Mouse (Mus musculus): ENCODE measurements around the gene Ensa.
"Not testable (repeated sequence)": the region's sequence is repeated elsewhere in the genome, so short reads cannot be mapped to it uniquely, and the experiment has no call there.

The Ensa gene

DNA sequence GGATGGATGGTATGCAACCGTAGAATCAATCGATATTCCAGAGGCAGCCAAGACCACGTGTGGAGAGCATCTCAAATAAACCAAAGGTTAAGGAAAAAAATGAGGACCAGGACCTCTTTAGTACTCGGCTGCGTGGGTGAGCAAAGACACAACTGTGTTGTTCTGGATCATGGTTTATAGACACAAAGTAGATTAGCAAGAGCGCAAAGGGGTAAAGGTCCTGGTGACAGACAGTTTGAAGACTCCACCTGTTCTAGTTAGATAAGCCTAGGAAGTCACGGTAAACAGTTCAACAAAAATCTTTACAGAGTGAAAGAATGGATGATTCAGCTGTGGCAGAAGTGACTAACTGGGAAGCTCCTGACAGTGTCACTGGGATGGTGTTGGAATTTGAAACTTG lies 18.3 kb downstream of the Ensa start:
- no peak for DNase-seq (ENCODE audit: low read depth, low spot score)

DNA sequence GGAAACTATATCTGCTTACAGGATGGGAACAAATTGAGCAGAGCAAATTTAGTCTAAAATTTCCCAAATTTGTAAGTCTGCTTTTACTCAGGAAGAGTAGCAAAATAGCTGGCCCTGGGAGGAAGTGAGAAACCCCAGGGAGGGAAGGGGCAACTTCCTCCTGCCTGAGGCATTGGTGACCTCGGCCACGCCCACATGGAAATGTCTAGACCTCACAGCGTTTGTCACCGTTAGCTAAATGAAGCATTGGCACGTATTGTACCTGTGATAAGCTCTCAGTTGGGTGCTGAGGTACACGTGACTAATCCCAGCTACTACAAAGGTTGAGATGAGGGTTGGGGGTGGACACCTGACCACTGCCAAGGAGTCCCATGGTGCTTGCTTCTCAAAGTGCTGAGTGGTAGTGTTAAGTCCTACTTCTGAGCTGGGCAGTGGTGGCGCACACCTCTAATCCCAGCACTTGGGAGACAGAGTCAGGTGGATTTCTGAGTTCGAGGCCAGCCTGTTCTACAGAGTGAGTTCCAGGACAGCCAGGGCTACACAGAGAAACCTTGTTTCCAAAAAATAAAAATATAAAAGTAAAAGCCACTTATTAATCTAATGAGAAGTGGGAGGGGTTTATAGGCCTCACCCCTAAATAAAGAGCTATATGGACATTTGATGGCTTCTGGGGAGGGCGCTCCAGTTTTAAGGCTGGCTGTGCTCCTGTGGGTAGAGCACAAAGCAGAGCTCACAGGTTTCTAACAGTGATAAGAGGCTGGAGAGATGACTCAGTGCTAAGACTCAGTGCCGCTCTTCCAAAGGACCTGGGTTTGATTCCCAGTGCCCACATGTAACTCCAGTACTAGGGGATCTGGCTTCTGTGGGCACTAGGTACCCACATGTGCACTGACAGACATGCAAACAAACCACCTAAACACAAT lies 20.8 kb downstream of the Ensa start:
- peak; percentile 95 for DNase-seq (ENCODE audit: low read depth, low spot score)

DNA sequence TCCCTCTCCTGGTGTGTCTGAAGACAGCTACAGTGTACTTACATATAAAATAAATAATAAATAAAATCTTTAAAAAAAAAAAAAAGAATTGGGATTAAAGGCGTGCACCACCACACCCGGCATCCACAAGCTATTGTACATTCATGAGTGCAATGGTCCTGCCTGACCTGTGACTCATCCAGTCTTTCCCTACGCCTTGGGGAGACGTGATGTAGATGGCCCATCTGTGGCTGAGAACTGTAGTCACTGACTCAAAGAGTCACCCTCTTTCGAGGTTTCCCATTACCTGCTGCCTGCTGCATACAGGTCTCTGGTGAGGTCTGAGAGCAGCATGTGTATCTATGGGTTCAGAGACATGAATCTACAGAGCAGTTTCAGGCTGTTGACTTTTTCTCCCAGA lies 23.2 kb downstream of the Ensa start:
- DNase-seq (ENCODE audit: low read depth, low spot score) = no peak

DNA sequence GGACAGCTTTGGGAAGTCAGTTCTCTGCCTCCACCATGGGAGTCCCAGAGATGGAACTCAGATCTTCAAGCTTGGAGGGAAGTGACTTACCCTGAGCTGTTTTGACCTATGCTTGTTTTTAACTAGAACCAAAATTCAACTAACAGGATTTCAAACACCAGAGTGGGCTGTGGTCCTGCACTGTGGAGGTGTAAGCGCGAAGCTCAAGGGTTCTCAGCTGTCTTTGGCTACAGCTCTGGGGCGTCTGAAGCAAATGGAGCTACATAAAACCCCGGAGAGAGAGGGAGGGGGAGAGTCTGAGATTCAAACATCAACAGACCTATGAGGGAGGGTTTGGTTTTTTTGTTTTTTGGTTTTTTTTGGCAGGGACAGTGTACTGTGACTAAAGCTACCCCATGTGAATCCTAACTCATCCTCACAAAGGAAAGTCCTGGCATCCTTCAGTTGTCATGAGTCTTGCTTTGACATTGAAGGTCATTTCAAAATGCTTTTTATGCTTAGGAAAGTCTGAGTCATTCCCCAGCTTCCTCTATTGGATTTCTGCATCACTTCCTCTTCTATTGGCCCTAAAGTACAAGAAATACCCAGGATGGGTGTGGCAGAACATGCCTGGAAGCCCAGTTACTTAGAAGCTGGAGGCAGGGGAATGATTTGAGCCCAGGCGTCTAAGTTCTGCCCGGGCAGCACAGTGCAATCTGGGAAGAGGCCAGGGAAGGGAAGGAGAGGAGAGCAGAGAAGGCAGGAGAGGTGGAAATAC lies 25.7 kb downstream of the Ensa start:
- DNase-seq (ENCODE audit: low read depth, low spot score) = peak; percentile 73

DNA sequence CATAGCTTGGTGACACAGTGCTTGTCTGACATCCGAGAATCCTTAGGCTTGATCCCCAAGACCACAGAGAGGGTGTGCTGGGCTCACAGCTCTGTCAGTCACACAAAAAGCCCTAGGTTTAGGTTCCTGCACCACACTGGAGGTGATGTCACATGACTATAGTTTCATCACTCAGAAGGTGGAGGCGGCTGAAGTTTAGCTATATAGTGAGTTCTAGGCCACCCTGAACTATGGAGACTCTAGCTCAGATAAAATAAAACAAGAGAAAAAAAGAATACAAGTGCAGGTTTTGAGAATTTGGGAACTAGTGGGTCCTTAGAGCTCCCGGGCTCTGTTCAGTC lies 26.2 kb downstream of the Ensa start:
- DNase-seq (ENCODE audit: low read depth, low spot score) = peak; percentile 59

DNA sequence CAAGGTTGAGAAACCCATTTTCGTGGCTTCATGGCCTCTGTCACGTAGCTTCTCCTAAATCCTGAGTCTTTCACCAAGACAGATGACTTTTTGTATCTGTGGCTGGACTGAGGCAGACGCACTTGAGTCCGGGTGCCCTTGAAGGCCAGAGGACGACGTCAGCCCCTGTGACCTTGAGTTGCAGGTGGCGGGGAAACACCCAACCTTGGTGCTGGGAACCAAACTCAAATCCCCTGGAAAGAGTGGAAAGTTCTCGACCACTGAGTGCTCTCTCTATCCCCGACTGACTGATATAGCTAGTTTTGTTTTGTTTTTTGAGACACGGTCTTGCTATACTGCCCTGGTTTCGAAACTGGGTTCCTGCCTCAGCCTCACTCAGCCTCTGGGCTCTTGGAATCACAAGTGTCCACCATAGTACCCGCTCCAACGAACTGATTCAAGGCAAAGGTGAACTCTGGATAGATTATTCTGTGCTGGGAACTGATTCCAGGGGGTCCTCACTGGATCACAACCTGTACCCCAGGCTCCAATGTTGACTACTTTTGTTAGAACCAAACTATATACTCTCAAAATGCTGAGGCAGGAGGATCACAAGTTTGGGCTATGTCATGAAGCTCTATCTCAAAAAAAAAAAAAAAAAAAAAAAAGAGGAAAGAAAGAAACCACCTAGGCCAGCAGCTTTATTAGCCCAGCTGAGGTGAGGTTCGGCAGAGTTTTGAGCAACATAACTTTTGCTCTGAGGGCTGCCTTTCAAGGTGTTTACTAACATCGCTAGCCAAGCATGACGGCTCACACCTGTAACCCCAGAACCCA lies 26.8 kb downstream of the Ensa start:
- DNase-seq (ENCODE audit: low read depth, low spot score) = peak; percentile 89

DNA sequence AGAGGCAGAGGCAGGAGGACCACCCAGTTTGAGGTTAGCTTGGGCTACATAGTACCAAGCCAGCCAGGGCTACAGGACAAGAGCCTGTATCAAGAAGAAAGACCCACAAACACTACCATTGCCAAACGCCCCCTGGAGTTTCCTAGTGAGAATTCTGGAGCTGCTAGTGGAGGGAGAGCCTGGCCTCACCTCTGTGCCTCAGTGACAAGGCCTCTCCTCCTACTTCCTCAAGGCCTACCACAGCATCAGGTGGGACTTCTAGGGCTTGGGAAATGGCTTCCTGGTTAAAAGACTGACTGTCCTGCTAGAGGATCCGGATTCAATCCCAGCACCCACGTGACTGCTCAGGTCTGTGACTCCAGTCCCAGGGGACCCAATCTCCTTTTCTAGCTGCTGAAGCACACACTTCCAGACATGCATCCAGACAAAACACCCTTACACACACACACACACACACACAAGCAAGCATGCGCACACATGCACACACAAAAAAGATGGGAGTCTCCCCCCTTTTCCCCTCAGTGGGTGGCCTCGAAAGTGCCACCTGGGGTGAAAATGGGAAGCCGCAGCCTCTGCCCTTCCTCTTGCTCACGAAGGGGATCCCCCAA lies 27.5 kb downstream of the Ensa start:
- peak; percentile 90 for DNase-seq (ENCODE audit: low read depth, low spot score)

DNA sequence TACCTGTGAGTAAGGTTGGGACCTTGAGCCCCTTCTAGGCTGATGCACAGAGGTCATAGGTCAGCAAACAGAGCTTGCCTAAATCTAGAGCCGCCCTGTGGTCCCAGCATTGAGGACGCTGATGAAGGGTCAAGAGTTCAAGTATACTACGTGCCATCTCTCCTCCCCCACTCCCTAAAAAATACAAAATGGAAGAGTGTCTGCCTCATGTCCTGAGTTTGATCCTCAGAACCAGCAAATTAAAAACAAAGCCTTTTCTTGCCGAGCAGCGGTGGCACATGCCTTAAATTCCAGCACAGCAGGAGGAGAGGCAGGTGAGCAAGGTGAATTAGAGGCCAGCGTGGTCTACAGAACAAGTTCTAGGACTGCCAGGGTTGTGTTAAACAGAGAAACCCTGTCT lies 28.1 kb downstream of the Ensa start:
- DNase-seq (ENCODE audit: low read depth, low spot score) = peak; percentile 98

DNA sequence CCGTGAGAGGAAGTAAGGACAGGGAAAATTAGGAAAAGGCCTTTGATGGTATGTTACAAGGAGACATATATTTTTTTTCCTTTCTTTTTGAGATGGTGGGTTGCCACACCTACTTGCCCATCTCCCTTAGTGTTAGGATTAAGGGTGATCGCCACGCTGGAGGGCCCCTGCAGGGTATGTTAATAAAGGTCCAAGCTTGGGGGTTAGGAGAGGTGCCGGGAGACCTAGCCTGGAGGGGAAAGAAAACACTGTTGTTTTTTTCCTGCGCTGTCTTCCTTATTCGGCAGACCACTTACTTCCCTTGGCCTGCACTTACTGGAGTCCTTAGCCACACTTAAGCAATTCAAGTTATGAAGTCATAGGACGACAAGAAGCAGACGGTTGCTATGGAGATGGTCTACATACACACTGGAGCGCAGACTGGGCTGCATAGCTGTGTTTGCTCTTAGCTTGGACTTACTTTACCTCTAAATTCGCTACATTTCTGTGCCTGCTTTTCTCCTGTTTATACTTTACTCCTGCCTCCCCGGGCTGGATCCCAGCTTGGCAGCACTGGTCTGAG lies 28.8 kb downstream of the Ensa start:
- peak; percentile 81 for DNase-seq (ENCODE audit: low read depth, low spot score)

DNA sequence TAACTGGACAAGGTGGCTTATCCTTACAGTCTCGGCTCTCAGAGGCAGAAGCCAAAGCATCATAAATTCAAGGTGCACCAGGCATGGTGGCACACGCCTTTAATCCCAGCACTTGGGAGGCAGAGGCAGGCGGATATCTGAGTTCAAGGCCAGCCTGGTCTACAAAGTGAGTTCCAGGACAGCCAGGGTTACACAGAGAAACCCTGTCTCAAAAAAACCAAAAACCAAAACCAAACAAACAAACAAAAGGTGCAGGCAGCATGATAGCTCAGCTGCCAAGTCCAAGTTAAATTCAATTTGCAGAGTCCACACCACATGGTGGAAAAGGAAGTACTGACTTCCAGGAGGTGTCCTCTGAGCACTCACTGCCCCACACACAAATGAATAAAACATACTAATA lies 29.6 kb downstream of the Ensa start:
- not testable (repeated sequence) for DNase-seq (ENCODE audit: low read depth, low spot score)

DNA sequence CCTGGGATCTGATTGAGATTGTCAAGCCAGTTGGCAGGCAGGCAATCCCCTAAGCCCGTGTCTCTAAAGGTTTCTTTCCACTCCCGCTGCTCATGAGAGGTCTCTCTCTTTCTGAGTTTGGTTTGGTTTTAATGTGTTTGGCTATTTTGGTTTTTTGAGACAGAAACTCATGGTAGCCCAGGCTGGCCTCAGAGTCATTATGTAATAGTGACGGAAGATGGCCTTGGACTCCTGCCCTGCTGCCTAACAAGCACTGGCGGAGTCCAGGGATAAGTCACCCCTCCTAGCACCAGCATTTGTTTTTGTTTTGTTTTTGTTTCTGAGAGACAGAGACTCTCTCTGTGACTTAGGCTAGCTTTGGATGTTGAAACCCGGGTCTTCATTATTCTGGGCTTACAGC lies 30.6 kb downstream of the Ensa start:
- DNase-seq (ENCODE audit: low read depth, low spot score) = no peak

DNA sequence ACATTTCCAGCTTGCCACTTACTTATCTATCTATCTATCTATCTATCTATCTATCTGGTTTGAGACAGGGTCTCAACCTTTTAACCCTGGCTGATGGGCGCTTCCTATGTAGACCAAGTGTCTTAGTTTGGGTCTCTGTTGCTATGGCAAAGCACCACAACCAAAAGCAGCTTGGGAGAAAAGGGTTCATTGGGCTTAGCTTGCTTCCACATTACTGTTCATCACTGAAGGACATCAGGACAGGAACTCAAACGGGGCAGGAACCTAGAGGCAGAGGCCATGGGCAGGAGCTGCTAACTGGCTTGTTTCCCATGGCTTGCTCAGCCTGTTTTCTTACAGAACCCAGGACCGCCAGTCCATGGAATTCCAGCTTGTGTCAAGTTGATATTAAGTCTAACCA lies 32.3 kb downstream of the Ensa start:
- DNase-seq (ENCODE audit: low read depth, low spot score) = no peak

DNA sequence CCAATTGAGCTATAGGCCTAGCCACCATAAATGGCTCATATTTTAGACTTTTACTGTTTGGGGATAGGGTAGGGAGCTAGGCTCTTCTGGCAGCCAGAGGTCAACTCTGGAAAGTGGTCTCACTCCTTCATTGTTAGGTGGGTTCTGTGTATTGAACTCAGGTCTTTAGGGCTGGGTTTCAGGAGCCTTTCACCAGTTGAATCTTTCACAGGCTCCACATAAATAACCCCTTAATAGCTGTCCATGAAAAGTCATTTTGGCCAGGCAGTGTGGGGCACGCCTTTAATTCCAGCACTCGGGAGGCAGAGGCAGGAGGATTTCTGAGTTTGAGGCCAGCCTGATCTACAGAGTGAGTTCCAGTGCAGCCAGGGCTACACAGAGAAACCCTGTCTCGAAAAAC lies 32.9 kb downstream of the Ensa start:
- DNase-seq (ENCODE audit: low read depth, low spot score) = no peak

DNA sequence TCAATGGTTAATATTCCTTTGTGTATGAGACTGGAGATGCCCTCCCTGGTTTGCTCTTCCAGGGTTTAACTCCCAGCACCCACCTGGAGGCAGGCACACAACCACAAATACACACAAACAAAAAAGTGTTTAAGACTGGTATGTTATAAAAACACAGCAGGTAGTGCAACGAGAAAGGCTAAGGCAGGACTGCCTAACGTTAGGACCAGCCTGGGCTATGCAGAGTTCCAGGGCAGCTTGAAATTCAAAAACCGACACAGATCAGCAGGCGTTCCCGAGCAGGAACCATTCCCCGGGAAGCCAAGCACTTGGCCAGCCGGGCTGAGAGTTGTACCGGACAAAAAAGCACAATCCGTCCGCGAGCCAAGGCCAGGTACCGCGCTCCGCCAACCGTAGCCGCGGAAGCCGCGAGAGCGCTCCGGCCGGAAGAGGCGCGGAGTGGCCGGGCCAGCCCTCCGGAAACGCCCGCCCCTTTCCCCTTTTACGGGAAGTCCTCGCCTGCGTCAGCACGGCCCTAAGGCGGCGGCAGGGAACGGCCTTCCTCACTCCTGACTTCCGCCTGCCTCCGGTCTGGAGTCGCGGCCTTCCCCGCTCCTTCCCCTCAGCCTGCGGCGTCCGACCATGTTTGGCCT lies 33.6 kb downstream of the Ensa start, which contains the start of gene Mcl1:
Gene Mcl1 (plus strand): TSS at position 553 of the 632 bp plus-strand sequence.
- peak; percentile 87 for DNase-seq (ENCODE audit: low read depth, low spot score)

DNA sequence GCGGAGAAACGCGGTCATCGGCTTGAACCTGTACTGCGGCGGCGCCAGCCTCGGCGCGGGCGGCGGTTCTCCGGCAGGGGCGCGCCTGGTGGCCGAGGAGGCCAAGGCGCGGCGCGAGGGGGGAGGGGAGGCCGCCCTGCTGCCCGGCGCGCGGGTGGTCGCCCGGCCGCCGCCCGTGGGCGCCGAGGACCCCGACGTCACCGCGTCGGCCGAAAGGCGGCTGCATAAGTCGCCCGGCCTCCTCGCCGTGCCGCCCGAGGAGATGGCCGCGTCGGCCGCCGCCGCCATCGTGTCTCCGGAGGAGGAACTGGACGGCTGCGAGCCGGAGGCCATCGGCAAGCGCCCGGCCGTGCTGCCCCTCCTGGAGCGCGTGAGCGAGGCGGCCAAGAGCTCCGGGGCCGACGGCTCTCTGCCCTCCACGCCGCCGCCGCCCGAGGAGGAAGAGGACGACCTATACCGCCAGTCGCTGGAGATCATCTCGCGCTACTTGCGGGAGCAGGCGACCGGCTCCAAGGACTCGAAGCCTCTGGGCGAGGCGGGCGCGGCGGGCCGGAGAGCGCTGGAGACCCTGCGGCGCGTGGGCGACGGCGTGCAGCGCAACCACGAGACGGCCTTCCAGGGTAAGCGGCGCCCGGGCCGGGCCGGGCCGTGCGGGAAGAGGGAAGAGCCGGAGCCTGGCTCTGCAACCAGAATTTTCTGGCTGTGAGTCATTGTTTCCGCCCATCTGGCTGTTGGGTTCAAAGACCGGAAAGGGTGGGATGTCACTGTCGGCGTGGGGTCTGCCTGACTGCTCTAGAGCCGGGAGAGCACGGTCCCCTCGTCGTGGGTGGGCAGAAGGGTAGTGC lies 34.3 kb downstream of the Ensa start:
- DNase-seq (ENCODE audit: low read depth, low spot score) = peak; percentile 86

DNA sequence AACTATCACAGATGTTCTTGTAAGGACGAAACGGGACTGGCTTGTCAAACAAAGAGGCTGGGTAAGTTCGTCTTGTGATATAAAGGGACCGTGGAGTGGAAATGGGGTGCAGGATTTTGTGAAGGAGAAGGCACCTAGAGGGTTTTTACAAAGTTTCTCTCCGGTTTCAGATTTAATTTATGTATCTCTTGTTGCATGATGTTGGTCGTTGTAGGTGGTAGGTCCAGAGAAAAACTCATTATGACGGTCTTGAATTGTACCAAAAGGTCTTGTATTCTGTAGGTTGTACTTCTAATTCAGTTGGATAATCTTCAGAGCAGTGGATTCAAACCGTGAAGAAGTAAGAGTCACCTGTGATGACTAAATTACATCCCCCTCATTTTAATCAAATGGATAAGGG lies 35.2 kb downstream of the Ensa start:
- DNase-seq (ENCODE audit: low read depth, low spot score) = no peak

DNA sequence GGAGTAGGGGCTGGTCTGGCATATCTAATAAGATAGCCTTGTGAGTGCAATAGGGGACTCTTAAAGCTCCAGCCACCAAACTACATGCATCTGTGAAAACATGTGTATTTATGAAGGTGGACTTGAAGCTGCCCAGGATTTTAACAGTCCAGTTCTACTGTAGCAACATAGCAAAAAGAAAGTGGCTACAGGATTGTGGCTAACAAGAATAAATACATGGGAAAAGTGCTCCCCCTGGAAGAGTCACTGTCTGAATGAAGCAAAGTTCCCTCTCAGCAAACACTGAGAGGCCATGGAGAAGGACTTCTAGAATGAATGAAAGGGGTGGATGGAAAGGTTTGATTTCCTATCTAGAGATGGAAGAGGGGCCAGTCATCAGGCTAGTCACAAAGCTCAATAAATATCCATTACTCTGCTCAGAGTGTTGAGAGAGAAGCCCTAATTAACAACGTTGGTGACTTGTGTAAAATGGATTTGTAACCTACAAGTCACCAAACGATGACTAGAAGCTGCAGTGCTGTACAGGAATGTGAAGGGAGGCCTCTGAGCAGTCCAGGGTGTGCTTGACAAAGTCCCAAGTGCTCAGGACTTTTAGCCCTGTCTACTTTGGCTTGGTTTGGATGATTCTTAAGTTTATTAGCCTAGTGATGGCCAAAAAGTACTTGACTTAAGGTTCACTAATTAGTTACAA lies 36.1 kb downstream of the Ensa start:
- DNase-seq (ENCODE audit: low read depth, low spot score) = no peak

DNA sequence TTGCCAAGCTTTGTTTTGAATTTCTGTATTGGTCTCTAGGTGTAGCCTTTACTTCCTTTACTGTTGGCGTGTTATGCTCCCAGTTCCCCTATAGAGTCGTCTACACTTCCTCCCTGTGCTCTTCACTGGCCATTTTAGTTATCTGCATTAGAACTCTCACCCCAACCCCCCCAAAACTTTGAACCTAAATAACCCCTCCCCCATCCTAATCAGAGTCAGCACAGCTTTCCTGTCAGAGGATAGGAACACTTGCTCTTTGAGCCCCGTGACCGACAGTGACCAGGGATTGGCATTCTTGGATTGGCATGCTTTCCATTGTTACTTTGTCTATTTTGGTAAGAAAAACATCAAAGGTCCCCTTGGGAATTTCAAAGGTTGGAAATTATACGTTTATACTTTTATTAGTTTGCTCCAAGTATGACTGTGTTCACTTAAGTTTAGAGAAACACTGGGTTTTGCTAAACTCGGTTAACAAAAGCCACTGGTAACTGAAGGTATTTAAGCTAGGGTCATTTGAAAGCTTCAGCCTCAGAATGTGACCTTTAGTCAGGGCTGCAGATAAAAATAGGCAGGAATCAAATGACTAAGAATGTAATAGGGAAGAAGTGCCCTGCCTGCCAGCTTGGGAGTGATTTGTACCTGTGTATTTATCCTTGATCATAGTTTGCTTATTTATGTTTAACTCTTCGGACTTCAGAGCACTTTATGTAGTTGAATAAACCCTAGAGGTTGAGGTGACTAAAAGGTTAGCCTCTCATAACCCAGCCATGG lies 37.3 kb downstream of the Ensa start:
- DNase-seq (ENCODE audit: low read depth, low spot score) = no peak
